Mouse (Mus musculus) midbrain, embryonic 12.5 days (tissue): Measurements from ENCODE around the gene Fbxl19. TPM values are rescaled to one million over a fixed set of nuclear protein-coding genes. Genes with fewer than 3 reads are reported as not detected.

Experiments used
- ATAC-seq: fragments of 200-750 bp; cut with Nextera tagmentation; 2 replicates; pipeline ENCODE4 v1.8.0; 2017; ENCODE audit warnings: low read depth, moderate TSS enrichment, moderate library complexity; ENCODE audit not compliant: low FRiP score
- H3K27ac ChIP-seq: fragments of 300-500 bp; sonication (generic); replicated peaks from 2 replicates; pipeline ENCODE4 v1.5.1; 2016; ENCODE audit warnings: mild to moderate bottlenecking
- H3K27me3 ChIP-seq: fragments of 300-500 bp; sonication (generic); 2 replicates; pipeline ENCODE4 v1.6.1; 2016; ENCODE audit warnings: mild to moderate bottlenecking
- H3K36me3 ChIP-seq: fragments of 300-500 bp; sonication (generic); 2 replicates; pipeline ENCODE4 v1.6.1; 2016
- H3K4me1 ChIP-seq: fragments of 300-500 bp; sonication (generic); 2 replicates; pipeline ENCODE4 v1.6.1; 2016
- H3K4me2 ChIP-seq: fragments of 300-500 bp; sonication (generic); replicated peaks from 2 replicates; pipeline ENCODE4 v1.6.1; 2016; ENCODE audit warnings: mild to moderate bottlenecking, moderate library complexity
- H3K4me3 ChIP-seq: fragments of 300-500 bp; sonication (generic); 2 replicates; pipeline ENCODE4 v1.5.1; 2016; ENCODE audit warnings: mild to moderate bottlenecking
- H3K9ac ChIP-seq: fragments of 300-500 bp; sonication (generic); replicated peaks from 2 replicates; pipeline ENCODE4 v1.6.1; 2016; ENCODE audit warnings: mild to moderate bottlenecking, moderate library complexity
- H3K9me3 ChIP-seq: fragments of 300-500 bp; sonication (generic); 2 replicates; pipeline ENCODE4 v1.6.1; 2016; ENCODE audit warnings: mild to moderate bottlenecking
- WGBS: fragments of 180-500 bp; shearing (Covaris S2); methylation state at CpG from one replicate; pipeline ENCODE4 v1.1.7; 2016; 5-methylcytosine and 5-hydroxymethylcytosine counted together
- polyA plus RNA-seq: library from polyadenylated mRNA; unstranded; fragments of >200 nt; fragmentation: Nextera tagmentation; extraction: Ambion mirVana; gene quantifications from 2 replicates; pipeline ENCODE4 v1.2.1, GENCODE M21; 2016

Gene Fbxl19
- polyA plus RNA-seq, 1 experiment from 2014 or later = 10.7 TPM

DNA sequence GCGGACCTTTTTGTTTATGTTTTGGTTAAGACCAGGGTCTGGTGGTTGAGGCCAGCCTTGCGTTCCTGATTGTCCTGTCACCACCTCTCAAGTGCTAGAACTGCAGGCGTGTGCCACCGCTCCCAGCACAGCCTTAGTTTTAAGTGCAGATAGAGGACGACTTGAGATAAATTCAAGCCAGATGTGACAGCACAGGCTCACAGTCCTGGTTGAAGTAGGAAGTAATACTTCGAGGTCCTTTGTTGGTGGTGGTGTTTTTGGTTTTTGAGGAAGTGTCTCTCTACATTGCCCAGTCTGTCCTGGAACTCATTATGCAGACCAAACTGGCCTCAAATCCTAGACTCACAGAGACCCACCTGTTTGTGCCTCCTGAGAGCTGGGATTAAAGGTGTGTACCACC is 15.4 kb downstream of the Fbxl19 start:
- Histone ChIP-seq H3K27me3 (no peaks in the 10 kb centered on the region), H3K9me3 (no peaks in the 10 kb centered on the region), H3K4me1 (0 out of 2 replicates have a peak, but pooled peaks cover 3% of the 10 kb centered on the region), H3K27ac (no peak overlapping the region), H3K36me3 (peaks cover 83% of the 10 kb centered on the region), H3K9ac (no peak overlapping the region), H3K4me2 (no peak overlapping the region), H3K4me3 (no peak overlapping the region)
- no peak for ATAC-seq
- 80% methylated on average over 6 of the region's 6 CpGs for WGBS

DNA sequence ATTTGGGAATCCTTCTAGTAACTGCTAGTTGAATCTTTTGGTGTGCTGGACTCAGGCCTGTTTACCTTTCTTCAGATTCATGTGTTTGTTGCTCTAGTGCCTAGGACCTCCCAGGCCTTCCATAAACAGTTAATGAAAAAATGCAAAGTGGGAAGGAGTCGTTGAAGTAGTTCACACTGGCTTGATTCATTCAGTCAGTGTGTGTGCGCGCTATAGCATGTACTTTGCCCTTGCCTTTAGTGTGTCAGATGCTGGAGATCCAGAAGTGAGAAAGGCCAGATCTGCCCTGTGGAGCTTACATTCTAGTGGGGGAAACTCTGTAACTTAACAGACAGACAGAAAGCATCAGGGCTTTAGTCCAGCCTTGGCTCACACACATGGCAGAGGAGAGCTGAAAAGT is 16.1 kb downstream of the Fbxl19 start:
- H3K4me1 ChIP-seq = 0 out of 2 replicates have a peak, but pooled peaks cover 3% of the 10 kb centered on the region
- no peaks in the 10 kb centered on the region for H3K27me3 ChIP-seq
- 88% methylated on average over 3 of the region's 3 CpGs for WGBS
- ATAC-seq = no peak
- no peak overlapping the region for H3K4me2 ChIP-seq
- H3K36me3 ChIP-seq = peaks cover 83% of the 10 kb centered on the region
- no peak overlapping the region for H3K27ac ChIP-seq
- H3K9ac ChIP-seq = no peak overlapping the region
- no peaks in the 10 kb centered on the region for H3K9me3 ChIP-seq
- no peak overlapping the region for H3K4me3 ChIP-seq

DNA sequence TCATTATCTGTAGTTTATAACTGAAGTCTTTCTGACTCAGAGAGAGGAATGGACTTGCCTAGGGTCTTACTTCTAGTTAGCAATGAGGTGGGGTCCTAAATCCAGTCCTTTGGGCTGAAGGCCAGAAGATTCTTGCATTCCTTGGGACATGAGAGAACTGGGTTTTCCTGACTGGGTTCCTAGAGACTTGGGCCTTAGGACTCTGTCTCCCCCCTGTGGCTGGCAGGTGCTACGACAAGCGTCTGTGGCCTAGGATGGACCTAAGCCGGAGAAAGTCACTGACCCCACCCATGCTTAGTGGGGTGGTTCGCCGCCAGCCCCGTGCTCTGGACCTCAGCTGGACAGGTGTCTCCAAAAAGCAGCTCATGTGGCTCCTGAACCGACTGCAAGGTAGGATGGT is 16.7 kb downstream of the Fbxl19 start:
- WGBS = 50% methylated on average over 7 of the region's 7 CpGs
- Histone ChIP-seq H3K4me1 (0 out of 2 replicates have a peak, but pooled peaks cover 3% of the 10 kb centered on the region), H3K4me3 (no peak overlapping the region), H3K27ac (no peak overlapping the region), H3K9ac (no peak overlapping the region), H3K9me3 (no peaks in the 10 kb centered on the region), H3K36me3 (peaks cover 83% of the 10 kb centered on the region), H3K4me2 (no peak overlapping the region), H3K27me3 (no peaks in the 10 kb centered on the region)
- ATAC-seq = no peak

DNA sequence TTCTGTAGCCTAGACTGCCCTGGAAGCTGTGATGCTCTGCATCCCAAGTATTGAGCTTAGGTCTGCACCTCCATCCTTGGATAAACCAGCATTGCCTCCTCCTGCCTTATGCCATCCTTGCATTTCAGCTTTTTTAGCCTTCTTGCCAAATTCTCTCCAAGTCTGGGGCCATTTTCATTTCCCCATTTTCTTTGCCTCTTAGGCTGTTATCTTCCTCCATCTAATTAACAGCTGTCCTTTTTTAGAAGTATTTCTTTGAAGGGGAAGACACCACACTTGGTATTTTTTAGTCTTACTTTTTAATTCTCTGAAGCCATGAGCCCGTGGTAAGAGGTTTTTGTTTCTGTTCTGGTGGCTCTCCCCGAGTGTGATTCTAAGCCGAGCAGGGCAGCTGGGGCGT is 19.3 kb downstream of the Fbxl19 start:
- H3K27ac ChIP-seq = no peak overlapping the region
- H3K4me1 ChIP-seq = peaks cover 7% of the 10 kb centered on the region
- H3K9me3 ChIP-seq = no peaks in the 10 kb centered on the region
- no peak overlapping the region for H3K9ac ChIP-seq
- no peak for ATAC-seq
- 93% methylated on average over 4 of the region's 4 CpGs for WGBS
- H3K36me3 ChIP-seq = peaks cover 82% of the 10 kb centered on the region
- H3K27me3 ChIP-seq = no peaks in the 10 kb centered on the region
- no peak overlapping the region for H3K4me3 ChIP-seq
- H3K4me2 ChIP-seq = no peak overlapping the region

DNA sequence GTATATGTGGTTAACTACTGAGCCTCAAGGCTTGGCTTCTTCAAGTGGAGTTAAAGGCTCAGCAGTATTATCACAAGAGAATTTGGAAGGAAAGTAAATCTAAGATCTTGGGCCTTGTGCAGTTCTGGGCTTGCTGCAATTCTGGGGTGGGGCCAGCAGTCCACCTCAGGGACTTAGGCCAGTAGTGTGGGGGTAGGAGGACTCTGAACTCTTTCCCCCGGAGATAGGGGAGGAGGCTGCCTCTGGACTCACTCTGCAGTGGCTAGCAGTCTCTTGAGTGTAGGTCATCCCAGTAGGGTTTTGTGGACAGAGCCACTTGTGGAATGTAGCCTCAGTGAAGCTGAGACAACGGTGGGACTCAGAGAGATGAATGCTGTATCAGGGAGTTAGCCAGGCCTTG is 21.4 kb downstream of the Fbxl19 start:
- H3K4me2 ChIP-seq = no peak overlapping the region
- H3K4me3 ChIP-seq = no peak overlapping the region
- H3K36me3 ChIP-seq = peaks cover 68% of the 10 kb centered on the region
- no peak for ATAC-seq
- WGBS = 89% methylated on average over 2 of the region's 2 CpGs
- peaks cover 29% of the 10 kb centered on the region for H3K4me1 ChIP-seq
- no peaks in the 10 kb centered on the region for H3K27me3 ChIP-seq
- no peak overlapping the region for H3K27ac ChIP-seq
- H3K9me3 ChIP-seq = no peaks in the 10 kb centered on the region
- no peak overlapping the region for H3K9ac ChIP-seq

DNA sequence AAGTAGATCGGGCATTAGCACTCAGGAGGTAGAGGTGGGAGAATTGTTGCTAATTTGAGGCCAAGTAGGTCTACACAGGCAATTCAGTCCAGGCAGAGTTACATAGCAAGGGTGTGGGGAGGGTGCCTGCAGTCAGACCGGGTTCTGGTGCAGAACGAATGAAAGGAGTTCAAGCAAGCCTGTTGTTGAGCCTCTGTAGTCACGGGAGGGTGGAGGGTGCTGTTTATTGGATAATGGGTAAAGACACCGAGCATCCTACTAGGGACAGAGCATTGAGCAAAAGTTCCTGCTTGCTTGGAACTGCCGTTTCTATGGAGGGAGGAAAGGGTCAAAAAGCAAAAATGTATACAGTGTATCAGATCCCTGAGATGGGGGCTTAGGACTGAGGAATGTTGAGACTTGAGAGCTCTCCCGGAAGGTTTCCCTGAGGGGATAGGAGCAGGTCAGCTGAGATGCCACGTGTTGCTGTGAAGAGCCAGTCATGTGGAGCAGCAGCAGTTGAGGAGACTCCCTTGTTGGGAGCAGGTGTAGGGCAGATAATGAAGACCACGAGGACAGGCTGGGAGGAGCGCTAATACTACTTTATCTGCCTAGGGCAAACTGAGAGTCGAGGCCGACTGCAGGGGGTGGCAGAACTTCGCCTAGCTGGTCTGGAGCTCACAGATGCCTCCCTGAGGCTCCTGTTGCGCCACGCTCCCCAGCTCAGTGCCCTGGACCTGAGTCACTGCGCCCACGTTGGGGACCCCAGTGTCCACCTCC is 22.7 kb downstream of the Fbxl19 start:
- no peak for ATAC-seq
- no peaks in the 10 kb centered on the region for H3K27me3 ChIP-seq
- no peak overlapping the region for H3K9ac ChIP-seq
- no peak overlapping the region for H3K4me3 ChIP-seq
- no peak overlapping the region for H3K4me2 ChIP-seq
- peaks cover 34% of the 10 kb centered on the region for H3K4me1 ChIP-seq
- no peaks in the 10 kb centered on the region for H3K9me3 ChIP-seq
- WGBS = 78% methylated on average over 17 of the region's 17 CpGs
- peaks cover 62% of the 10 kb centered on the region for H3K36me3 ChIP-seq
- no peak overlapping the region for H3K27ac ChIP-seq

DNA sequence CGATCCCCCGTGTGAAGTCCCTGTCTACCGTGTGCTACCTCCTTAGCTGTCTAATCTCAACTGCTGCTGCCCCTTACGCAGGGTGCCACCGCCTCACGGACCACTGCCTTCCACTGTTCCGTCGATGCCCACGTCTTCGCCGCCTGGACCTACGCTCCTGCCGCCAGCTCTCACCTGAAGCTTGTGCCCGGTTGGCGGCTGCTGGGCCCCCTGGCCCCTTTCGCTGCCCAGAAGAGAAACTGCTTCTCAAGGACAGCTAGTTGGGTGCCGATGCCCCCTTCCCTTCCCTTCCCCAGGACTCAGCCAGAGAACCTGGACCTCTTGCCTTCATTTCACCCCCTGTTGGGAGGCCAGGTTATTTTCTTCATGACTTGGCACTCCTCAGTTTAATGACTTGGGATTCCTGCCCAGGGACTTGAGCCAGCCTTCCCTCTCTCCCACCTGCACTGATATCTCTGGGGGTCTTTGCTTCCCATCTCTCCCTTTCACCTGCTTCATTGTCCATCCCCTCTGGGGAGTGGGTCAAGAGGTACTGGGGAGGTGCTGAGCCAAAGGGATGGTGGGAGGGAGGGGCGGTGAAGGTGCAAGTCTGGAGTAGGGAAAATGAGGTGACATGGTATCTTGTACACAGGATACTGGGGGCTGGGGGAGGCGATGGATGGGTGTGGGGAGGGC is 23.5 kb downstream of the Fbxl19 start:
- H3K4me1 ChIP-seq = peaks cover 34% of the 10 kb centered on the region
- WGBS = 94% methylated on average over 19 of the region's 19 CpGs
- peaks cover 54% of the 10 kb centered on the region for H3K36me3 ChIP-seq
- no peak overlapping the region for H3K4me3 ChIP-seq
- no peak overlapping the region for H3K4me2 ChIP-seq
- H3K9ac ChIP-seq = 0 out of 2 replicates have a peak overlapping the region, but pooled peaks have one; percentile 31
- no peak for ATAC-seq
- H3K27ac ChIP-seq = 0 out of 2 replicates have a peak overlapping the region, but pooled peaks have one; percentile 8
- H3K9me3 ChIP-seq = no peaks in the 10 kb centered on the region
- H3K27me3 ChIP-seq = no peaks in the 10 kb centered on the region

DNA sequence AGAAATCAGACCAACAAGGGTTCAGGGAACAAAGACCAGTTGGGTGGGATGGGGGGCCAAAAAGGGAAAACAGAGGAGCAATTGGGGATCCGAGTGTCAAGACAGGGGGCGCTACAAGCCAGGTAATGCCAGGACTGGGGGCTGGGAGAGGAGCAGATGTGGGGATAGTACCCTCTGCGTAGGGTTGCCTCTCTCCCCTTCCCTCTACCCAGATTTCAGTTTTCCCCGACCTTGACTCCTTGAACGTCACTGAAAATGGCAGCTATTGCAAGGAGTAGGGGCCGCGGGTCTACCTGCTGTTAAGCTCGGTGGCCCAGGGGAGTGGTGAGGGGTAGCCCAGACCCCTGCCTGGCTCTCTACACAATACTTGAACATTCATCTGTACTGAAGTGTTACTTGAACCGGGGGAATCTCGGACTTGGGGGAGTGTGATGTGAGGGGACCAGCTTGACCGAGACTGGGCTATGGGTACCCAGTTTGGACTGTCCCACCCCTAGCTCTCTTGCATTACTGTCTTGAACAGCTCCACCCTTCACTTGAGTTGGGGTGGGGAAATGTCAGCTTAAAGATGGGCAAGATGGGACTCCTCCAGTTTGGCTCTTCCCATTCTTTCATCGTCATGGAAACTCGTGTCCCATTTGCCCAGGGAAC is 24.1 kb downstream of the Fbxl19 start:
- WGBS = 40% methylated on average over 13 of the region's 13 CpGs
- H3K4me1 ChIP-seq = peaks cover 34% of the 10 kb centered on the region
- H3K36me3 ChIP-seq = peaks cover 49% of the 10 kb centered on the region
- no peaks in the 10 kb centered on the region for H3K27me3 ChIP-seq
- ATAC-seq = no peak; the same call in 1 of the 2 replicates
- H3K4me3 ChIP-seq = peak overlapping the region; percentile 17
- peak overlapping the region; percentile 75 for H3K27ac ChIP-seq
- peak overlapping the region; percentile 80 for H3K4me2 ChIP-seq
- H3K9me3 ChIP-seq = no peaks in the 10 kb centered on the region
- 0 out of 2 replicates have a peak overlapping the region, but pooled peaks have one; percentile 31 for H3K9ac ChIP-seq

DNA sequence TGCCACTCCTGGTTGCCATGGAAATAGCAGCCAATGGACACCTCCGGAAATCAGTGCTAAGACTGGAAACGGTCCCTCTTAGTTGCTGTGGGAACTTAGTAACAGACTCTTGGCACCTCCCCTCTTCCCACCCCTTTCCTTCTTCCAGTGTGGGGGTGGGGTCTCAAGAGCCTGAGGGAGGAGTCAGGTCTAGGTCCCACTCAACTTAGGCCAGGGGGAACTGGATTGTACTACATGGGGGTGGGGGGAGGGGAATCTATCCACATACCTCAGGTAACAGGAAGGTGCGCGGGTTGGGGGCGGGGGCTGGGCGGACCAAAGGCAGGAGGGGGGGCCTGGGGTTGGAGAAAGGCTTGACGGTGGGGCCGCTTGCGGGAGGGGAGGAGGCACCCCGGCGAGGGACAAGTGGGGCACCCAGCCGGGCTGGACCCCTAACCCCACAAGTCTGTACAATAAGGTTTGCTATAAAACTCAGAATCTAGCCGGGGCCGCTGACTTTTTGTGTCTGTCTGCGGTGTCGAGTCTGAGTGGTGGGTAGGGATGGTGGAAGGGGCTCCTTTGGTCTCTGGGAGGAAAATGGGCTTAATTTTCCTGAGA is 24.8 kb downstream of the Fbxl19 start:
- Histone ChIP-seq H3K4me3 (peak overlapping the region; percentile 48), H3K36me3 (peaks cover 44% of the 10 kb centered on the region), H3K4me2 (peak overlapping the region; percentile 80), H3K4me1 (peaks cover 36% of the 10 kb centered on the region), H3K27ac (peak overlapping the region; percentile 75), H3K9me3 (no peaks in the 10 kb centered on the region), H3K27me3 (no peaks in the 10 kb centered on the region), H3K9ac (peak overlapping the region; percentile 67; the same call in 1 of the 2 replicates)
- ATAC-seq = peak; percentile 80
- 2% methylated on average over 16 of the region's 16 CpGs for WGBS

DNA sequence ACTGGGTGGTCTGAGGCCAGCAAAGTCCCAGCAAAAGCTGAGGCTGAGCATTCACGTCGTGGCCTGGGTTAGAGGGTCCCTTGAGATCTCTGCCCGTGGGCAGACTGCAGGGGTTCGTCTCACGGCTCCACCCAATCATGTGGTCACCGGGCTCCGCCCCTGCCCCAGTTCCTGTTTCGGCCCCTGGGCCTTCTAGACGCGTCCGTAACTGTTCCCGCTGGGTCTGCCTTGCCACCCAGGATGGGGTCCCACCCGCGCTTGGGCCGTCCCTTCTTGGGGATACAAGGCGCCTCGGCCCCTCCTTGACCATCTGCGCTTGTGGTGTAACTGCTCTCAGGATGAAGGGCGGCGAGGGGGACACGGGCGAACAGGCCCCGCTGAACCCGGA is 25.3 kb downstream of the Fbxl19 start, which contains the start of gene Orai3:
Orai3 (plus strand) TSS at position 165 of the 388 bp plus-strand sequence.
- Histone ChIP-seq H3K4me2 (peak within 1 kb of the TSS; percentile 80), H3K4me3 (peak within 1 kb of the TSS; percentile 48), H3K9ac (peak within 1 kb of the TSS; percentile 67), H3K27ac (peak within 1 kb of the TSS; percentile 75), H3K9me3 (no peaks in the 10 kb centered on the region), H3K27me3 (no peaks in the 10 kb centered on the region), H3K36me3 (peaks cover 39% of the 10 kb centered on the region), H3K4me1 (peaks cover 36% of the 10 kb centered on the region)
- under 1% methylated on average over 24 of the region's 24 CpGs for WGBS
- peak; percentile 61 for ATAC-seq

DNA sequence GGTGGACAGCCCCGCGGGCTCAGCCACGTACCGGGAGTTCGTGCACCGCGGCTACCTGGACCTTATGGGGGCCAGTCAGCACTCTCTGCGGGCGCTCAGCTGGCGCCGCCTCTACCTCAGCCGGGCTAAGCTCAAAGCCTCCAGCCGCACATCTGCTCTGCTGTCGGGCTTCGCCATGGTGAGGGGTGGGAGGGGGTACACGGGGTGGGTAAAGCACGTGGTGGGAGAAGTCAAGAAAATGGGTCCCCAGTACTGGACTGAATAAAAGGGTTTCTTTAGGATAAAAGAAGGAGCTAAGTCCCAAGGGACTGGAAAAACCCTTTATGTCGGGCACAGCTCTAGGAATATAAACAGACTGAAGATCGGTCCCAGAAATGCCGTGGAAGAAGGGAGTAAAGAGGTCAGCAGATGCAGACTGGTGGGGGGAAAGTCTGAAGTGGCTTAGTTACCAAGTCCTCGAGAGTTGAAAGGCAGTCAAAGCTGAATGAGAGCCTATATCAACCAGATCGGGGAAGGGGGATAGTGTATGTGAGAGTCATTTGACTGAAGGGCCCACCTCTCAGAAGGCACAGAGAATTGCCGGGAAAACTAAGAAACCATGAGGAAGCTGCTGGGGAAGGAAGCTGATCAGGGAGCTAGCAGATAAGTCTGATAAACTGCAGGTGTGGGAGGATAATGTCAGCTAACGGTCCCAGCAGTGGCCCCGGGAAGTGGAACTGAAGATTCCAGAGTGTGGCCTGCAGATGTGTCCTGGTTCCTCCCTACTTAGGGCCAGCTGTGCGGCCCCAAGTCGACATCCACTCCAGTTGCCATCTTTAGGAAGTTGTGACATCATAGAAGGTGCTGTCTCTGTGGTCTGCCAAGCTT is 25.9 kb downstream of the Fbxl19 start:
- Histone ChIP-seq H3K27ac (peak overlapping the region; percentile 69), H3K9ac (peak overlapping the region; percentile 67), H3K4me2 (peak overlapping the region; percentile 80), H3K27me3 (no peaks in the 10 kb centered on the region), H3K4me3 (peak overlapping the region; percentile 48), H3K4me1 (peaks cover 36% of the 10 kb centered on the region), H3K9me3 (no peaks in the 10 kb centered on the region), H3K36me3 (peaks cover 33% of the 10 kb centered on the region)
- WGBS = 4% methylated on average over 27 of the region's 27 CpGs
- peak; percentile 21 for ATAC-seq
